Mouse (Mus musculus): Measurements from ENCODE around the gene Trmt1l. TPM values are rescaled to one million over a fixed set of nuclear protein-coding genes. Genes with fewer than 3 reads are reported as not detected.

Trmt1l gene
- polyA plus RNA-seq, 1 experiment from 2014 or later: 64.3 TPM

DNA sequence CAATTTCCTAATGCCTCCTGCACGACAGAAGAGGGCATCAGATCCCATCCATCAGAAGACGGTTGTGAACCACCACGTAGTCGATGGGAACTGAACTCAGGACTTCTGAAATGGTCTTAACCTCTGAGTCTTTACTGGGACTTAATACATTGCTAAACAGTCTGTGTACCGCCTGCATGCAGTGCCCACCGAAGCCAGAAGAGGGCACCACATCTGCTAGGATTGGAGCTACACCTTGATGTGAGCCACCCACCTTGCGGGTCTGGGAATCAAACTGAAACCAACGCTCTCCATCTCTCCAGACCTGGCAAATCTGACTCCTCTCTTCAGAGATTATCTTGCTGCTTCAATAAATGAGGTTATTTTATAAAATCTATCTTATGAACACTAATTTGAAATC, 68.7 kb downstream of the Trmt1l start:
- ATAC-seq (ENCODE audit: low FRiP score): no peak
- no peaks in the 10 kb centered on the region for H3K9me3 ChIP-seq (replicated peaks)
- no peak overlapping the region for H3K4me2 ChIP-seq (replicated peaks)
- H3K36me3 ChIP-seq: no peaks in the 10 kb centered on the region
- no peak overlapping the region for H3K4me3 ChIP-seq
- H3K27ac ChIP-seq: no peak overlapping the region
- WGBS: 88% methylated on average over 8 of the region's 8 CpGs
- no peaks in the 10 kb centered on the region for H3K27me3 ChIP-seq
- peaks cover 21% of the 10 kb centered on the region for H3K4me1 ChIP-seq
- H3K9ac ChIP-seq: no peak overlapping the region

DNA sequence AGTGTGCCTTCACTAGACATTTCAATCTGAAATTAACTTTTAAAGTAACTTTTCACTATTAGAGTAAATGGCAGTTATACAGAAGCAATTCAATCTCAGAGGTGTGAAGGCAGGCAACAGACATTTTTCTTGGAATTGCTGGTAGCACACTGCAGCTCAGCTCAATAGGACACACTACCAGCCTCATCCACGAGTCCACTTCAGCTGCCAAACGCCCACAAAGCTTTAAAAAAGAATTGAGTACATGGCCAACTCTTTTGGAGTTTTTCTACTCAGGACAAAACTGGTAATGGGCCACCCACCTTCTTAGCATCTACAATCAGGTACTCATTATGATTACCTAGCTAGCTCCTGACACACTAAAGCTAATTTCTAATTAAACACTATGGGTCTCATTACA, 69.6 kb downstream of the Trmt1l start:
- no peak overlapping the region for H3K4me3 ChIP-seq
- no peak overlapping the region for H3K4me2 ChIP-seq (replicated peaks)
- H3K27me3 ChIP-seq: no peaks in the 10 kb centered on the region
- H3K9ac ChIP-seq: no peak overlapping the region
- no peaks in the 10 kb centered on the region for H3K36me3 ChIP-seq
- peaks cover 21% of the 10 kb centered on the region for H3K4me1 ChIP-seq
- WGBS: 80% methylated on average over 2 of the region's 2 CpGs
- H3K27ac ChIP-seq: no peak overlapping the region
- H3K9me3 ChIP-seq (replicated peaks): no peaks in the 10 kb centered on the region
- no peak for ATAC-seq (ENCODE audit: low FRiP score)

DNA sequence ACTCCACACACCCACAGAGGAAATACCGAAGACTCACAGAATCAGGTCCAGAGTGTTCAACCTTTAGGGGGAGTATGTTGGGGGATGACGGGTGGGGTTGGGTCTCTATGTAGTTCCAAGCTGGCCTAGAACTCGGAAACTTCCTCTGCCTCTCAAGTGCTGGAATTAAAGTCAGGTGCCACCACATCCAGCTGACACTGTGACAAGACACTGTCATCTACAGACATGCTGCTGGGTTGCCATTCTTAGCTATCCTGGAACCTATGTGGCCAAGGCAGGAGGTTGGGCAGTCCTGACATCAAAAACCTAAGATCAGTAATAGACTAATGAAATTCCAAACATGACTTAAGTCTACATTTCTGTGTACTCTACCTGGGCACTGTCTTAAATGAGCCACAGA, 70.0 kb downstream of the Trmt1l start:
- H3K4me2 ChIP-seq (replicated peaks): no peak overlapping the region
- H3K9ac ChIP-seq: no peak overlapping the region
- no peaks in the 10 kb centered on the region for H3K36me3 ChIP-seq
- ATAC-seq (ENCODE audit: low FRiP score): no peak
- WGBS: 91% methylated on average over 3 of the region's 3 CpGs
- H3K27ac ChIP-seq: no peak overlapping the region
- H3K4me1 ChIP-seq: peaks cover 21% of the 10 kb centered on the region
- no peaks in the 10 kb centered on the region for H3K9me3 ChIP-seq (replicated peaks)
- H3K4me3 ChIP-seq: no peak overlapping the region
- no peaks in the 10 kb centered on the region for H3K27me3 ChIP-seq

DNA sequence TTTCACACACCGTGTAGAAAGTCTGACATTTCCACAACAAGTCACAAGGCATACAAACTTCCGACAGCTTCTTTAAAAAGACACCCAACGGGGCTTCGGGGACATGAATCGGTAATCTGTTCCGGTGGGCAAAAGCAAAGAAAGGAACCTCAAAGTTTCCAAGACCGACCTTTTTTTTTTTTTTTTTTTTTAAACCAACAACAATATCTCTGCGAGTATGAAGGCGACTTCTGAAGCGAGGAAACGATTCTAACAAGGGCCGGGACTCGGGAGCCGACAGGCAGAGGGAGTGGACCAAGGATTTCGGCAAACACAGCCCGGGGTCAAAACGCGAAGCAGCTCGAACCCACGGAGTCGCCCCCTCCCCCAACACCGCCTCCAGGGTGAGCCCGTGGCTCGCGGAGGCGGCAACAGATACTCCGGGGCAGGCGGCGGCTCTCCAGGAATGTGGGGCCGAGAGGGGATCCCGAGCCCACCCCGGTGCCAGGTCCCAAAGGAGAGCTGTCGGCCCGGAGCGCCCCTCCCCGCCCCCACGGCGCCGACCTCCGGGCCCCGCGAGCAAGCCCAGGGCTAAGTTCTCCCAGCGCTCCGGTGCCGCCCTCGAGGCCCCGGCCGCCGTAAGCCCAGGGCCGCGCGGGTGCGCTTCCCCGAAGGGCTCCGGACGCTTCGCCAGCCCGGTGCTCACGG, 71.6 kb downstream of the Trmt1l start:
- peak overlapping the region; percentile 96 for H3K4me3 ChIP-seq
- H3K9me3 ChIP-seq (replicated peaks): no peaks in the 10 kb centered on the region
- H3K36me3 ChIP-seq: no peaks in the 10 kb centered on the region
- ATAC-seq (ENCODE audit: low FRiP score): peak; percentile 20
- peak overlapping the region; percentile 99 for H3K27ac ChIP-seq
- H3K4me1 ChIP-seq: peaks cover 17% of the 10 kb centered on the region
- H3K4me2 ChIP-seq (replicated peaks): peak overlapping the region; percentile 56
- H3K9ac ChIP-seq: peak overlapping the region; percentile 98
- under 1% methylated on average over 53 of the region's 59 CpGs for WGBS
- no peaks in the 10 kb centered on the region for H3K27me3 ChIP-seq

DNA sequence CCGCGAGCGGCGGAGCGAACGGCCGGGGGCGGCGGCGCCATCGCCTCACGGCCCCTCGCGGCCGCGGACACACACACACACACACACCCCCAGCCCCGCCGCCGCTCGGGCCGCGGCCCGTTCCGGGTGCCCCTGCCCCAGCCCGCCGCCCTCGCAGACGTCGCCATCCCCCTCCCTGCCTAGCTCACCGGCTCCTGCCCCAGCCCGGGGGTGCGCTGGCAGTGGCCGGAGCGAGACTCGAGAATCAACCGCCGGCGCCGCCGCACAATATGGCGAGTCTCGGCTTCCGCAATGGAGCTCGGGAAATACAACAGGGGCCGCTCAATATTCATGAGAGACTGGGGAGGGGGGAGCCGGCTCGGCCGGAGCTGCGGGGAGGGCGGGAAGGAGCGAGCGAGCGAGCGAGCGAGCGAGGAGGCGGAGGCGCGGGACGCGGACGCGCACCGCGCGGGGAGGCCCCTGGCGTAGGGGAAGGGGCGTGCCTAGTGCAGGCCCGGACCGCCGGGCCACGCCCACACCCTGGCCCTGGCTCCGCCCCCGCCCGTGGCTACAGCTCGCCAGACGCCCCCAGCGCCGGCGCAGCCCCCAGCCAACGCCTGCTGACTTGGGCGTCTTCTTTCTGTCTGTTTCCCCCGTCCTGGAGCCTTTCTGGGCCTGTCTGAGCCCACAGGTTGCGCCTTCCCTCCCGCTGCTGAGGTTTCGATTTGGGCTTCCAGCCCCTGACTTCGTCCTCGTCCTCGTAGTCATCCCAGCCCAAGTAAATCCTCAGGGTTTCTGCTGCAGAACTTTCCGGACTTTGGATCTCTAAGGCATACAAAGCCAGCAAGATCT, 72.4 kb downstream of the Trmt1l start, which contains the start of gene Rnf2:
Rnf2 (minus strand) TSS at position 425 of the 831 bp plus-strand sequence.
- Histone ChIP-seq H3K4me1 (peaks cover 15% of the 10 kb centered on the region), H3K36me3 (no peaks in the 10 kb centered on the region), H3K9me3 (replicated peaks) (no peaks in the 10 kb centered on the region), H3K4me2 (replicated peaks) (peak within 1 kb of the TSS; percentile 56), H3K27ac (peak within 1 kb of the TSS; percentile 99), H3K4me3 (peak within 1 kb of the TSS; percentile 96), H3K27me3 (no peaks in the 10 kb centered on the region), H3K9ac (peak within 1 kb of the TSS; percentile 98)
- peak; percentile 97 for ATAC-seq (ENCODE audit: low FRiP score)
- under 1% methylated on average over 63 of the region's 90 CpGs for WGBS

Small RNAs within 50 kb of the gene (microRNA-seq; reads per million reads assigned to microRNA genes)
- gene Mir7682: 1.1 reads per million

Other genes starting within 250 kb of the Trmt1l start
- gene Gm47985, start 246.0 kb upstream of the Trmt1l start, polyA plus RNA-seq (2016; fragmentation: Nextera tagmentation; extraction: Ambion mirVana): 0.95 and 0.96 TPM in 2 replicates
- gene Gm8947, start 236.2 kb upstream of the Trmt1l start, polyA plus RNA-seq (2016; fragmentation: Nextera tagmentation; extraction: Ambion mirVana): not detected in 2 replicates
- gene Gm47995, start 230.1 kb upstream of the Trmt1l start, polyA plus RNA-seq (2016; fragmentation: Nextera tagmentation; extraction: Ambion mirVana): not detected in 2 replicates
- gene 3110040M04Rik, start 224.4 kb upstream of the Trmt1l start, polyA plus RNA-seq (2016; fragmentation: Nextera tagmentation; extraction: Ambion mirVana): 0.48 and 0.57 TPM in 2 replicates
- 0.33 TPM in 1 of 2 replicates, not detected in the other for gene Gm47996, start 218.4 kb upstream of the Trmt1l start, polyA plus RNA-seq (2016; fragmentation: Nextera tagmentation; extraction: Ambion mirVana)
- gene Ivns1abp, start 84.1 kb upstream of the Trmt1l start, polyA plus RNA-seq (2016; fragmentation: Nextera tagmentation; extraction: Ambion mirVana): 325 and 337 TPM in 2 replicates
- 28.4 and 28.8 TPM in 2 replicates for gene Swt1, start 87 bp upstream of the Trmt1l start, polyA plus RNA-seq (2016; fragmentation: Nextera tagmentation; extraction: Ambion mirVana)
- gene Rnf2, start 72.4 kb downstream of the Trmt1l start, polyA plus RNA-seq (2016; fragmentation: Nextera tagmentation; extraction: Ambion mirVana): 132 and 149 TPM in 2 replicates
- 1.2 and 1.9 TPM in 2 replicates for gene Fam129a, start 142.6 kb downstream of the Trmt1l start, polyA plus RNA-seq (2016; fragmentation: Nextera tagmentation; extraction: Ambion mirVana)

Data from hindbrain, embryonic 12.5 days (tissue).